Mouse (Mus musculus) heart, embryonic 12.5 days (tissue): ENCODE results near the gene Nxt2. TPM values are rescaled to one million over a fixed set of nuclear protein-coding genes. Genes with fewer than 3 reads are reported as not detected.
"Not testable (repeated sequence)": the region's sequence is repeated elsewhere in the genome, so short reads cannot be mapped to it uniquely, and the experiment has no call there.

Experiments used
- ATAC-seq: fragments of 200-750 bp; cut with Nextera tagmentation; 2 replicates; pipeline ENCODE4 v1.8.0; 2017; ENCODE audit warnings: moderate TSS enrichment, moderate library complexity; ENCODE audit not compliant: insufficient number of reproducible peaks, low FRiP score
- H3K27ac ChIP-seq: fragments of 300-500 bp; sonication (generic); 2 replicates; pipeline ENCODE4 v1.5.1; 2016; ENCODE audit warnings: mild to moderate bottlenecking, moderate library complexity; ENCODE audit not compliant: poor library complexity, severe bottlenecking
- H3K27me3 ChIP-seq: fragments of 300-500 bp; sonication (generic); replicated peaks from 2 replicates; pipeline ENCODE4 v1.6.1; 2016; ENCODE audit warnings: mild to moderate bottlenecking, moderate library complexity
- H3K36me3 ChIP-seq: fragments of 300-500 bp; sonication (generic); 2 replicates; pipeline ENCODE4 v1.6.1; 2016; ENCODE audit warnings: mild to moderate bottlenecking, moderate library complexity
- H3K4me1 ChIP-seq: fragments of 300-500 bp; sonication (generic); replicated peaks from 2 replicates; pipeline ENCODE4 v1.6.1; 2016; ENCODE audit warnings: mild to moderate bottlenecking
- H3K4me2 ChIP-seq: fragments of 300-500 bp; sonication (generic); 2 replicates; pipeline ENCODE4 v1.6.1; 2016; ENCODE audit warnings: mild to moderate bottlenecking, moderate library complexity
- H3K4me3 ChIP-seq: fragments of 300-500 bp; sonication (generic); 2 replicates; pipeline ENCODE4 v1.5.1; 2016; ENCODE audit warnings: mild to moderate bottlenecking
- H3K9ac ChIP-seq: fragments of 300-500 bp; sonication (generic); 2 replicates; pipeline ENCODE4 v1.6.1; 2016; ENCODE audit warnings: mild to moderate bottlenecking, moderate library complexity
- H3K9me3 ChIP-seq: fragments of 300-500 bp; sonication (generic); replicated peaks from 2 replicates; pipeline ENCODE4 v1.6.1; 2016; ENCODE audit warnings: mild to moderate bottlenecking, moderate library complexity
- WGBS: fragments of 180-500 bp; shearing (Covaris S2); methylation state at CpG from one replicate; pipeline ENCODE4 v1.1.7; 2016; 5-methylcytosine and 5-hydroxymethylcytosine counted together
- polyA plus RNA-seq: library from polyadenylated mRNA; unstranded; fragments of >200 nt; fragmentation: Nextera tagmentation; extraction: Ambion mirVana; gene quantifications from 2 replicates; pipeline ENCODE4 v1.2.1, GENCODE M21; 2016

Gene Nxt2
- polyA plus RNA-seq, 1 experiment from 2014 or later = 10.8 TPM

GRCm38 (mm10) chrX:142228769-142229158, 2.2 kb downstream of the Nxt2 start:
- H3K9me3 ChIP-seq = no peaks in the 10 kb centered on the region
- H3K4me1 ChIP-seq = no peaks in the 10 kb centered on the region
- no peaks in the 10 kb centered on the region for H3K36me3 ChIP-seq
- no peaks in the 10 kb centered on the region for H3K27me3 ChIP-seq
- no peak overlapping the region for H3K27ac ChIP-seq
- peak overlapping the region; percentile 57 for H3K4me3 ChIP-seq
- ATAC-seq = no peak
- 38% methylated on average over 7 of the region's 7 CpGs for WGBS
- no peak overlapping the region for H3K9ac ChIP-seq
- peak overlapping the region; percentile 64 for H3K4me2 ChIP-seq

DNA sequence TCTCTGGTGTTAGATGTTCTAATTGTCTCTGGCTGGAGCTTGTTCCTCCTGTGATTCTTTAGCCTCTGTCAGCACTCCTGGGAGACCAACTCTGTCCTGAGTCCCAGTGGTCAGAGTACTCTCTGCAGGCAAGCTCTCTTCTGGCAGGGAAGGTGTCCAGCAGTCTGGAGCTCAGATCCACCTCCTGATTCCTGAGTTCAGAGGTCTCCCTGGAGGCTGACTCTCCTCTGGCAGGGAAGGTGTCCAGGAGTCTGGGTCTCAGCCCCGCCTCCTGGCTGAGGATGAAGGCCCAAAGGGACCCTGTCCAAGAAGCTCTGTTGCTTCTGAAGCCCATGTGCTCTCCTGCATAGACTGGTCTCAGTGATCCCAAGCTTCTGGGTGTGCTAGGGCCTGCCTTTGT, 9.6 kb downstream of the Nxt2 start:
- H3K4me1 ChIP-seq, H3K27me3 ChIP-seq, H3K27ac ChIP-seq, H3K9ac ChIP-seq, H3K4me3 ChIP-seq, H3K9me3 ChIP-seq, H3K4me2 ChIP-seq, H3K36me3 ChIP-seq, ATAC-seq: not testable (repeated sequence)
- WGBS = 63% methylated on average over 1 of the region's 1 CpGs

GRCm38 (mm10) chrX:142237101-142237500, 10.5 kb downstream of the Nxt2 start:
- no peak for ATAC-seq
- Histone ChIP-seq H3K27ac (no peak overlapping the region), H3K4me2 (no peak overlapping the region), H3K9me3 (no peaks in the 10 kb centered on the region), H3K27me3 (no peaks in the 10 kb centered on the region), H3K36me3 (no peaks in the 10 kb centered on the region), H3K4me3 (no peak overlapping the region), H3K9ac (no peak overlapping the region), H3K4me1 (no peaks in the 10 kb centered on the region)
- WGBS = 42% methylated on average over 2 of the region's 2 CpGs

DNA sequence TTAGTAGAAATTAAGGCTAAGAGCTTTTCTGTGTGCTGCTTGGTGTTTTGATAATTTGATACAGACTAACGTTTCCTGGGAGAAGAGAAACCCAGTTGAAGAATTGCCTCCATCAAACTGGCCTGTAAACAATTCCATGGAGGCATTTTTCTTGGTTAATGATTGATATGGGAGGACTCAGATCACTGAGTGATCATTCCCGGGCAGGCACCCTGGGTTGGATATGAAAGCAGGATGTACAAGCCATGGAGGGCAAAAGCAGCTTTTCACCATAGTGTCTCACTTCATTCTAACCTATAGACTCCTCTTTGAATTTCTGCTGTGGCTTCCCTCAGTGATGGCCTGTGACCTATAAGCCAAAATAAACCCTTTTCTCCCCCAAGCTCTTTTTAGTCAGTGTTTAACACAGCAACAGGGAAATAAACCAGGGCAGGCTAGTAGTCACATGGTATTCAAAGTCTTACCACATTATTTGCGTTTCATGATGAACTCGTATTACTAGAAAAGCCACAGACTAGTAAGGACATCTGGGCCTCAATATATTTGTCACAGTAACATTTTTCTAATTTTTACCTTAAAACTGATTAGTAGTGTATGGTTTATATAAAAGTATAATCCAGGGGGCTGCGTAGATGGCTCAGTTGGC, 19.2 kb downstream of the Nxt2 start:
- H3K9ac ChIP-seq = no peak overlapping the region
- no peak overlapping the region for H3K4me2 ChIP-seq
- no peak overlapping the region for H3K27ac ChIP-seq
- no peaks in the 10 kb centered on the region for H3K4me1 ChIP-seq
- H3K9me3 ChIP-seq = no peaks in the 10 kb centered on the region
- H3K4me3 ChIP-seq = no peak overlapping the region
- no peak for ATAC-seq
- no peaks in the 10 kb centered on the region for H3K27me3 ChIP-seq
- 69% methylated on average over 5 of the region's 5 CpGs for WGBS
- H3K36me3 ChIP-seq = no peaks in the 10 kb centered on the region

- H3K4me2 ChIP-seq = no peak overlapping the region
- no peak for ATAC-seq
- no peak overlapping the region for H3K9ac ChIP-seq
- no peaks in the 10 kb centered on the region for H3K4me1 ChIP-seq
- no peaks in the 10 kb centered on the region for H3K36me3 ChIP-seq
- no peak overlapping the region for H3K4me3 ChIP-seq
- H3K27me3 ChIP-seq = no peaks in the 10 kb centered on the region
- no peak overlapping the region for H3K27ac ChIP-seq
- H3K9me3 ChIP-seq = no peaks in the 10 kb centered on the region
- 64% methylated on average over 7 of the region's 7 CpGs for WGBS
Observed at GRCm38 (mm10) chrX:142250008-142250736, 23.6 kb downstream of the Nxt2 start.

GRCm38 (mm10) chrX:142276031-142276430, 49.5 kb downstream of the Nxt2 start:
- Histone ChIP-seq H3K4me3 (no peak overlapping the region), H3K27me3 (no peaks in the 10 kb centered on the region; the same call in 1 of the 2 replicates), H3K27ac (no peak overlapping the region), H3K9me3 (no peaks in the 10 kb centered on the region), H3K4me2 (no peak overlapping the region), H3K4me1 (no peaks in the 10 kb centered on the region), H3K9ac (no peak overlapping the region), H3K36me3 (no peaks in the 10 kb centered on the region)
- 60% methylated on average over 3 of the region's 3 CpGs for WGBS
- no peak for ATAC-seq

- WGBS = 46% methylated on average over 3 of the region's 3 CpGs
- no peak overlapping the region for H3K27ac ChIP-seq
- no peaks in the 10 kb centered on the region for H3K4me1 ChIP-seq
- no peak overlapping the region for H3K4me2 ChIP-seq
- no peak overlapping the region for H3K4me3 ChIP-seq
- H3K36me3 ChIP-seq = no peaks in the 10 kb centered on the region
- H3K9ac ChIP-seq = no peak overlapping the region
- no peak for ATAC-seq
- peaks cover under 1% of the 10 kb centered on the region; the same call in 1 of the 2 replicates for H3K27me3 ChIP-seq
- no peaks in the 10 kb centered on the region for H3K9me3 ChIP-seq
Observed at GRCm38 (mm10) chrX:142276573-142276972, 50.0 kb downstream of the Nxt2 start.

- Histone ChIP-seq H3K27ac (no peak overlapping the region), H3K4me2 (0 out of 2 replicates have a peak overlapping the region, but pooled peaks have one; percentile 5), H3K9me3 (no peaks in the 10 kb centered on the region), H3K36me3 (no peaks in the 10 kb centered on the region), H3K27me3 (0 out of 2 replicates have a peak, but pooled peaks cover 3% of the 10 kb centered on the region), H3K4me1 (peaks cover 6% of the 10 kb centered on the region; the same call in 1 of the 2 replicates), H3K9ac (no peak overlapping the region), H3K4me3 (no peak overlapping the region)
- no peak for ATAC-seq
- WGBS = 30% methylated on average over 5 of the region's 5 CpGs
Observed at GRCm38 (mm10) chrX:142285905-142286304, 59.3 kb downstream of the Nxt2 start.

Other genes starting within 250 kb of the Nxt2 start
- gene Gucy2f, start 29.8 kb upstream of the Nxt2 start, polyA plus RNA-seq = not detected in 2 replicates
- 25.7 and 26.9 TPM in 2 replicates for gene Kcne1l, start 79.5 kb downstream of the Nxt2 start, polyA plus RNA-seq
- 22.5 and 23.0 TPM in 2 replicates for gene Acsl4, start 163.8 kb downstream of the Nxt2 start, polyA plus RNA-seq